Mouse (Mus musculus): ENCODE results near the gene Pdlim3. TPM values are rescaled to one million over a fixed set of nuclear protein-coding genes. Genes with fewer than 3 reads are reported as not detected.

Gene Pdlim3
- polyA plus RNA-seq (2021; fragmentation: Nextera tagmentation): 0.56 and 0.62 TPM in 2 replicates
- long read RNA-seq, experiment 1, partial matches to known transcripts: 0 of 1 reads
- long read RNA-seq, experiment 1, other reads (novel, unspliced or antisense): 1 of 1 reads
- long read RNA-seq, experiment 2, partial matches to known transcripts: 0 of 1 reads
- long read RNA-seq, experiment 2, other reads (novel, unspliced or antisense): 0 of 1 reads

GRCm38 (mm10) chr8:45885202-45885685 is at the start of gene Pdlim3:
Pdlim3 (plus strand) TSS chr8:45885461.

GRCm38 (mm10) chr8:45934582-45935014 is 49.3 kb downstream of the Pdlim3 start, which contains the start of gene Ccdc110:
Ccdc110 (plus strand) TSS chr8:45934619.

Other genes with a start within 250 kb of the Pdlim3 start
- gene Ccdc110, start 49.2 kb downstream of the Pdlim3 start, polyA plus RNA-seq (2021; fragmentation: Nextera tagmentation): 0.15 and 0.18 TPM in 2 replicates
- 2.0 and 2.8 TPM in 2 replicates for gene 1700029J07Rik, start 89.8 kb downstream of the Pdlim3 start, polyA plus RNA-seq (2021; fragmentation: Nextera tagmentation)
- 73.2 and 73.5 TPM in 2 replicates for gene Ufsp2, start 90.1 kb downstream of the Pdlim3 start, polyA plus RNA-seq (2021; fragmentation: Nextera tagmentation)
- 0.05 and 0.08 TPM in 2 replicates for gene Lrp2bp, start 113.8 kb downstream of the Pdlim3 start, polyA plus RNA-seq (2021; fragmentation: Nextera tagmentation)
- 14.6 and 14.8 TPM in 2 replicates for gene Ankrd37, start 120.2 kb downstream of the Pdlim3 start, polyA plus RNA-seq (2021; fragmentation: Nextera tagmentation)

All from layer of hippocampus, adult 6 months (tissue).